Mouse (Mus musculus): ENCODE measurements around the gene Art2b.

GRCm38 (mm10) chr7:101540684-101541083 lies 44.7 kb downstream of the Art2b start:
- no peak for TF ChIP-seq MAX (IDR thresholded peaks at IDR 0.05; ENCODE audit: low read length)
- TF ChIP-seq CTCF (conservative IDR thresholded peaks at IDR 0.05 in 1 of 2, IDR thresholded peaks at IDR 0.05 in 1 of 2; ENCODE audit: low read depth in 2 of 2, low read length in 2 of 2): no peak
- no peak for TF ChIP-seq TBP (conservative IDR thresholded peaks at IDR 0.05; ENCODE audit: low read depth, low read length)
- no peak for TF ChIP-seq NELFE (IDR thresholded peaks at IDR 0.05; ENCODE audit: low read depth, low read length)
- TF ChIP-seq JUND (conservative IDR thresholded peaks at IDR 0.05; ENCODE audit: low read depth, low read length): no peak
- no peak for TF ChIP-seq ELF1 (IDR thresholded peaks at IDR 0.05; ENCODE audit: low read depth, low read length)
- no peak for TF ChIP-seq POLR2A (IDR thresholded peaks at IDR 0.05; ENCODE audit: low read depth, low read length)
- TF ChIP-seq GABPA (IDR thresholded peaks at IDR 0.05; ENCODE audit: insufficient replicate concordance, low read depth, low read length): no peak
- no peak for TF ChIP-seq E2F4 (IDR thresholded peaks at IDR 0.05; ENCODE audit: insufficient replicate concordance, low read depth, low read length)
- no peak for TF ChIP-seq TCF12 (IDR thresholded peaks at IDR 0.05; ENCODE audit: low read depth, low read length)
- no peak for TF ChIP-seq MYC (IDR thresholded peaks at IDR 0.05; ENCODE audit: low read depth, low read length)
